Mouse (Mus musculus) embryonic facial prominence, embryonic 15.5 days (tissue): Measurements from ENCODE around the gene Nolc1. TPM values are rescaled to one million over a fixed set of nuclear protein-coding genes. Genes with fewer than 3 reads are reported as not detected.
A peak's percentile ranks its signal among the peaks of the same experiment; 100 is the strongest.
"Not testable (repeated sequence)": the region's sequence is repeated elsewhere in the genome, so short reads cannot be mapped to it uniquely, and the experiment has no call there.

ENCODE experiments used
- ATAC-seq: fragments of 200-750 bp; cut with Nextera tagmentation; 2 replicates; pipeline ENCODE4 v1.8.0; 2017; ENCODE audit warnings: low read depth, moderate TSS enrichment; ENCODE audit not compliant: insufficient number of reproducible peaks, low FRiP score, low TSS enrichment
- H3K27ac ChIP-seq: fragments of 300-500 bp; sonication (generic); replicated peaks from 2 replicates; pipeline ENCODE4 v1.5.1; 2015; ENCODE audit warnings: mild to moderate bottlenecking, inconsistent platforms
- H3K27me3 ChIP-seq: fragments of 300-500 bp; sonication (generic); 2 replicates; pipeline ENCODE4 v1.6.1; 2015; ENCODE audit warnings: inconsistent platforms
- H3K36me3 ChIP-seq: fragments of 300-500 bp; sonication (generic); 2 replicates; pipeline ENCODE4 v1.6.1; 2015; ENCODE audit warnings: mild to moderate bottlenecking, inconsistent platforms
- H3K4me1 ChIP-seq: fragments of 300-500 bp; sonication (generic); 2 replicates; pipeline ENCODE4 v1.6.1; 2015; ENCODE audit warnings: inconsistent platforms
- H3K4me2 ChIP-seq: fragments of 300-500 bp; sonication (generic); replicated peaks from 2 replicates; pipeline ENCODE4 v1.6.1; 2015; ENCODE audit warnings: mild to moderate bottlenecking, inconsistent platforms
- H3K4me3 ChIP-seq: fragments of 300-500 bp; sonication (generic); replicated peaks from 2 replicates; pipeline ENCODE4 v1.5.1; 2015; ENCODE audit warnings: mild to moderate bottlenecking, inconsistent platforms
- H3K9ac ChIP-seq: fragments of 300-500 bp; sonication (generic); 2 replicates; pipeline ENCODE4 v1.6.1; 2015; ENCODE audit warnings: inconsistent platforms
- H3K9me3 ChIP-seq: fragments of 300-500 bp; sonication (generic); replicated peaks from 2 replicates; pipeline ENCODE4 v1.6.1; 2016; ENCODE audit warnings: inconsistent platforms
- WGBS: fragments of 180-500 bp; shearing (Covaris S2); methylation state at CpG from one replicate; pipeline ENCODE4 v1.1.7; 2015; 5-methylcytosine and 5-hydroxymethylcytosine counted together
- polyA plus RNA-seq: library from polyadenylated mRNA; unstranded; fragments of >200 nt; fragmentation: Nextera tagmentation; extraction: Ambion mirVana; gene quantifications from 2 replicates; pipeline ENCODE4 v1.2.1, GENCODE M21; 2015

The Nolc1 gene
- polyA plus RNA-seq, 1 experiment from 2014 or later, result 76.9 TPM

DNA sequence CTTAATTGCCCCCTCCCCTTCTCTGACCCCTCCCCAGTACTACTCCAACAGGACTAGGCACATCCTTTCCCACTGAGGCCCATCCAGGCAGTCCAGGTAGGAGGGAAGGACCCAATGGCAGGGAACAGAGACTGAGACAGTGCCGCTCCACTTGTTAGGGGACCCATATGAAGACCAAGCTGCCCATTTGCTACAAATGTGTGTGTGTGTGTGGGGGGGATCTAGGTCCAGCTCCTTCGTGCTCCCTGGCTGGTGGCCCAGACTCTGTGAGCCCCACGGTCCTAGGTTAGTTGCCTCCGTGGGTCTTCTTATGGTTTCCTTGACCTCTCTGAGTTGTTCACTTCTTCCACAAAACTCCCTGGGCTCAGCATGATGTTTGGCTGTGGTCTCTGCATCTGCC lies 50.6 kb downstream of the Nolc1 start:
- Histone ChIP-seq H3K4me2 (no peak overlapping the region), H3K9ac (no peak overlapping the region), H3K27me3 (peaks cover 11% of the 10 kb centered on the region), H3K27ac (no peak overlapping the region), H3K9me3 (no peaks in the 10 kb centered on the region), H3K36me3 (no peaks in the 10 kb centered on the region), H3K4me3 (no peak overlapping the region), H3K4me1 (no peaks in the 10 kb centered on the region)
- ATAC-seq, result no peak
- WGBS, result 87% methylated on average over 4 of the region's 4 CpGs

DNA sequence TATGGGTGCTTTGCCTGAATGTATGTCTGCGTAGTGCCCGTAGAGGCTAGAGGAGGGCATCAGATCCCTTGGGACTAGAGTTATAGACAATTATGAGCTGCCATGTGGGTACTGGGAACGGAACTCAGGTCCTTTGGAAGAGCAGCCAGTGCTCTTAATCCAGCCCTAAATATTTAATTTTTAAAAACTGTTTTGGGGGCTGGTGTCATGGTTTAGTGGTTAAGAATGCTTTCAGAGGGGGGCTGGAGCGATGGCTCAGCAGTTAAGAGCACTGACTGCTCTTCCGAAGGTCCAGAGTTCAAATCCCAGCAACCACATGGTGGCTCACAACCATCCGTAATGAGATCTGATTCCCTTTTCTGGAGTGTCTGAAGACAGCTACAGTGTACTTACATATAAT lies 54.1 kb downstream of the Nolc1 start:
- not testable (repeated sequence) for H3K4me2 ChIP-seq, ATAC-seq, H3K4me1 ChIP-seq, H3K9me3 ChIP-seq, H3K9ac ChIP-seq, H3K27ac ChIP-seq, H3K4me3 ChIP-seq, H3K36me3 ChIP-seq
- H3K27me3 ChIP-seq, result peaks cover 42% of the 10 kb centered on the region
- WGBS, result 69% methylated on average over 6 of the region's 6 CpGs

- 15% methylated on average over 6 of the region's 8 CpGs for WGBS
- peaks cover 18% of the 10 kb centered on the region for H3K4me1 ChIP-seq
- H3K27ac ChIP-seq, result no peak overlapping the region
- H3K4me2 ChIP-seq, result peak overlapping the region; percentile 48
- H3K27me3 ChIP-seq, result peaks cover 57% of the 10 kb centered on the region
- H3K36me3 ChIP-seq, result no peaks in the 10 kb centered on the region
- ATAC-seq, result no peak
- peak overlapping the region; percentile 33 for H3K4me3 ChIP-seq
- no peak overlapping the region for H3K9ac ChIP-seq
- no peaks in the 10 kb centered on the region for H3K9me3 ChIP-seq
Observed at GRCm38 (mm10) chr19:46131283-46131682, 55.6 kb downstream of the Nolc1 start.

- peak within 1 kb of the TSS; percentile 33 for H3K4me3 ChIP-seq
- H3K36me3 ChIP-seq, result no peaks in the 10 kb centered on the region
- no peaks in the 10 kb centered on the region for H3K9me3 ChIP-seq
- H3K27ac ChIP-seq, result no peak within 1 kb of the TSS
- H3K4me1 ChIP-seq, result peaks cover 24% of the 10 kb centered on the region
- 2% methylated on average over 31 of the region's 31 CpGs for WGBS
- H3K27me3 ChIP-seq, result peaks cover 63% of the 10 kb centered on the region
- no peak within 1 kb of the TSS for H3K9ac ChIP-seq
- H3K4me2 ChIP-seq, result peak within 1 kb of the TSS; percentile 48
- ATAC-seq, result 0 out of 2 replicates have a peak, but pooled peaks have one; percentile 51
Observed at GRCm38 (mm10) chr19:46131694-46132525, 56.2 kb downstream of the Nolc1 start, which contains the start of gene Elovl3. Gene Elovl3, plus strand, starts transcription at chr19:46131897.

DNA sequence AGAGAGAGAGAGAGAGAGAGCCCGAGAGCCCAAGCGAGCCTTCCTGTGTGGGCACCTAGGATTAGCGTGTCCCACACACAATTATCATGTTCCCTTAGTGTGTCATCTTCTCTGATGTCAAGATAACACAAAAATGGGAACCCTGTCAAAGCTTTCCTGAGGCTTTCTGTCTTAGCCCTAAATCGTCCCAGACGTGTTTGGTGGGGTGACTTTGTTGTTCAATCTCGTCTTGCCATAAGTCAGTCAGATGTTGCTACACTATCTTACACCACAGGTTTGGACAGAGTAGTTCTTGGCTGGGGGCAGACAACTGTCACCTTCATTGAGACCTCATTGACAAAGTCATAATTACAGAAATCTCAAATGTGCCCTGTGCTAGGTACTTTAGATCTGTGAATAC lies 56.9 kb downstream of the Nolc1 start:
- H3K4me2 ChIP-seq, result no peak overlapping the region
- H3K9ac ChIP-seq, result no peak overlapping the region
- H3K27me3 ChIP-seq, result peaks cover 69% of the 10 kb centered on the region
- no peak for ATAC-seq
- 22% methylated on average over 6 of the region's 6 CpGs for WGBS
- no peak overlapping the region for H3K27ac ChIP-seq
- no peaks in the 10 kb centered on the region for H3K36me3 ChIP-seq
- H3K9me3 ChIP-seq, result no peaks in the 10 kb centered on the region
- H3K4me1 ChIP-seq, result peaks cover 28% of the 10 kb centered on the region
- H3K4me3 ChIP-seq, result no peak overlapping the region

Other genes with a start within 250 kb of the Nolc1 start
- 16.6 and 20.5 TPM in 2 replicates for gene Armh3, start 77.4 kb upstream of the Nolc1 start, polyA plus RNA-seq
- gene Hps6, start 72.4 kb upstream of the Nolc1 start, polyA plus RNA-seq, result 8.7 and 10.1 TPM in 2 replicates
- gene Pprc1, start 31.0 kb upstream of the Nolc1 start, polyA plus RNA-seq, result 37.0 and 38.3 TPM in 2 replicates
- gene Ldb1, start 30.6 kb upstream of the Nolc1 start, polyA plus RNA-seq, result 114 and 120 TPM in 2 replicates
- gene Elovl3, start 56.0 kb downstream of the Nolc1 start, polyA plus RNA-seq, result 1.6 and 3.7 TPM in 2 replicates
- gene Pitx3, start 72.5 kb downstream of the Nolc1 start, polyA plus RNA-seq, result 10.4 and 12.4 TPM in 2 replicates
- 61.2 and 67.1 TPM in 2 replicates for gene Gbf1, start 76.6 kb downstream of the Nolc1 start, polyA plus RNA-seq
- gene Nfkb2, start 228.5 kb downstream of the Nolc1 start, polyA plus RNA-seq, result 15.3 and 16.1 TPM in 2 replicates